Mouse (Mus musculus): ENCODE data around the gene Psma1. TPM values are rescaled to one million over a fixed set of nuclear protein-coding genes. Genes with fewer than 3 reads are reported as not detected.

Psma1 gene
- polyA plus RNA-seq, 1 experiment = 199 TPM

- no peak for TF ChIP-seq CTCF (IDR thresholded peaks at IDR 0.05; ENCODE audit: borderline replicate concordance, extremely low read depth, insufficient read depth, insufficient read length)
- TF ChIP-seq POLR2A (IDR thresholded peaks at IDR 0.05; ENCODE audit: borderline replicate concordance, extremely low read depth, insufficient read depth, insufficient read length, poor library complexity, severe bottlenecking) = no peak
- no peak for DNase-seq (ENCODE audit: low read depth)
Measured at GRCm38 (mm10) chr7:114300782-114301181, 24.9 kb upstream of the Psma1 start.

DNA sequence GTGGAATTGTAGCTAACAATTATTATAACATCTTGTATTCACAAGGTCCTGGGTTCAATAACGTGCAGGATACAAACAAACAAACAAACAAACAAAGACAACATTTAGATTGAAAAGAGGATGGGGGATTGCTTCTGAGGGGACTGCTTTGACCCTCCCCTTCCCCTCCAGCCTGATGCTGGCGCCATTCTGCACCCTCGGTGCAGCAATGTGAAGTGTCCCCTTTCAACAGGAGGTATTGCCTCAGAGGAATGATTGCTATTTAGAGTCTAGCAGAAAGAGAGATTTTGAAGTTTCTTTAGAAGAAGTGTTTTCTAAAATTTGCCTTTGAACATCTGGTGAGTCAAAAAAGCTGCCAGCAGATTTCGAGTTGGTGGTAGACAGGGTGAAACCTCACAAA lies 23.3 kb upstream of the Psma1 start:
- no peak for DNase-seq (ENCODE audit: low read depth)
- no peak for TF ChIP-seq CTCF (IDR thresholded peaks at IDR 0.05; ENCODE audit: borderline replicate concordance, extremely low read depth, insufficient read depth, insufficient read length)
- TF ChIP-seq POLR2A (IDR thresholded peaks at IDR 0.05; ENCODE audit: borderline replicate concordance, extremely low read depth, insufficient read depth, insufficient read length, poor library complexity, severe bottlenecking) = no peak

DNA sequence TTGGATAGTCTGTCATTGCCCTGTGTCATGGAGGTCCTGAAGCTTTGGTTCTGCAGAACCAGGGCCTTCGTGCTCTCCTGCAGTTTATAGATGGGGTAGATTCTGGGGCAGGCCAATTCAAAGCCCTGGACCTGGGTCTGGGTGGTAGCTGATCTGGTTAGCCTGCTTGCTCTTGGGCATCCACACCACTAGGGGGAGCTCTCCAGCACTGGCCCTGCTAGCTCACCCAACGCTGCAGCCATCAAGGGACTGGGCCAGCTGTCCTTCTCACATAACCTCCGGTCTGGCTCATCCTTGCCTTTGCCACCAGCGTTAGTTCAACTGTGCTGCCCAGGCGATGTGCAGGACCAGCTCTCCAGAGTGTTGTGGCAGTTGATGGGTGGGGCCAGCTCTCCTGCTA lies 18.8 kb upstream of the Psma1 start:
- TF ChIP-seq POLR2A (IDR thresholded peaks at IDR 0.05; ENCODE audit: borderline replicate concordance, extremely low read depth, insufficient read depth, insufficient read length, poor library complexity, severe bottlenecking) (no peak), CTCF (IDR thresholded peaks at IDR 0.05; ENCODE audit: borderline replicate concordance, extremely low read depth, insufficient read depth, insufficient read length) (peak; percentile 30; the same call in 1 of the 2 replicates)
- DNase-seq (ENCODE audit: low read depth) = no peak

DNA sequence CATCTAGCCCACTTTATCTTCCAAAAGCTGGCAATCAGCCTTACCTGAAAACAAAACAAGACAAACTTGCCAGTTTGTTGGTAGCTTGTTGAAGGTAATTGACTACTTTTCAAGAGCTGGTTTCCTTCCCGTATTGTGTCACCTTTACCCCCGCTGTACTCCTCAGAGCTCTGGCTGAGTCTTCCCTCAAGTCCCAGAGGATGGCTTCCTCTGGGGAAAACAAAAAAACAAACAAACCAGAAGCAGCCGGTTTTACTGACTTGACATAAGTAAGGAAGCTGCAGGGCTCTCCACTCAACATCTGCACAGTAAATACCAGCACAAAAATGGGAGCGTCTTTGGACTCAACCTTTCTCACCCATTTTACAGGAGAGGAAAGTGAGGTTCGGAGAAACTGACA lies 18.0 kb upstream of the Psma1 start:
- no peak for DNase-seq (ENCODE audit: low read depth)
- TF ChIP-seq POLR2A (IDR thresholded peaks at IDR 0.05; ENCODE audit: borderline replicate concordance, extremely low read depth, insufficient read depth, insufficient read length, poor library complexity, severe bottlenecking) (no peak), CTCF (IDR thresholded peaks at IDR 0.05; ENCODE audit: borderline replicate concordance, extremely low read depth, insufficient read depth, insufficient read length) (no peak)

DNA sequence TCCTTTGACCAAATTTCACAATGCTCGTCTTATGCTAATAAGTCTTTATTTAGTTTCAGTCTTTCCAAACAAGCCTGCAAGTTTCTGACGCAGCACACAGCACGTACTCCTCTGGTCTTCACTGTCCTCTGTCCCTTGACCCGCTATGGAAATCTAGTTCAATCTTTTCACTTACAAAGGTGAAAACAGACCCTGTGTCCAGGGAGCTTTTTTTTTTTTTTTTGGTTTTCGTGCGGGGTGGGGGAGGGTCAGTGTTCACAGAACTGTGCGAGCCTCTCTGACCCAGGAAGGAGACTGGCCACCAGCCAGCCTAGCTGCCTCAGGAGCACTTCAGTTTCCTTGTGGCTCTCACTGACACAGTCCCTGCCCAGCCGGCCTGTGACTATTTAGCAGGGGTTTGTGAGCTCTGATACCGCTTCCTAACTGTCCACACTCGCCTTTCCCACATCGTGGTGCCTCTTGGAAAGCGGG lies 16.6 kb upstream of the Psma1 start:
- peak; percentile 77 for DNase-seq (ENCODE audit: low read depth)
- TF ChIP-seq POLR2A (IDR thresholded peaks at IDR 0.05; ENCODE audit: borderline replicate concordance, extremely low read depth, insufficient read depth, insufficient read length, poor library complexity, severe bottlenecking) = no peak
- no peak for TF ChIP-seq CTCF (IDR thresholded peaks at IDR 0.05; ENCODE audit: borderline replicate concordance, extremely low read depth, insufficient read depth, insufficient read length)

- peak; percentile 3 for DNase-seq (ENCODE audit: low read depth)
- no peak for TF ChIP-seq POLR2A (IDR thresholded peaks at IDR 0.05; ENCODE audit: borderline replicate concordance, extremely low read depth, insufficient read depth, insufficient read length, poor library complexity, severe bottlenecking)
- no peak for TF ChIP-seq CTCF (IDR thresholded peaks at IDR 0.05; ENCODE audit: borderline replicate concordance, extremely low read depth, insufficient read depth, insufficient read length)
Measured at GRCm38 (mm10) chr7:114291461-114292335, 15.8 kb upstream of the Psma1 start.

- peak; percentile 74 for DNase-seq (ENCODE audit: low read depth)
- TF ChIP-seq POLR2A (IDR thresholded peaks at IDR 0.05; ENCODE audit: borderline replicate concordance, extremely low read depth, insufficient read depth, insufficient read length, poor library complexity, severe bottlenecking) = no peak
- no peak for TF ChIP-seq CTCF (IDR thresholded peaks at IDR 0.05; ENCODE audit: borderline replicate concordance, extremely low read depth, insufficient read depth, insufficient read length)
Measured at GRCm38 (mm10) chr7:114290078-114290506, 14.2 kb upstream of the Psma1 start.

DNA sequence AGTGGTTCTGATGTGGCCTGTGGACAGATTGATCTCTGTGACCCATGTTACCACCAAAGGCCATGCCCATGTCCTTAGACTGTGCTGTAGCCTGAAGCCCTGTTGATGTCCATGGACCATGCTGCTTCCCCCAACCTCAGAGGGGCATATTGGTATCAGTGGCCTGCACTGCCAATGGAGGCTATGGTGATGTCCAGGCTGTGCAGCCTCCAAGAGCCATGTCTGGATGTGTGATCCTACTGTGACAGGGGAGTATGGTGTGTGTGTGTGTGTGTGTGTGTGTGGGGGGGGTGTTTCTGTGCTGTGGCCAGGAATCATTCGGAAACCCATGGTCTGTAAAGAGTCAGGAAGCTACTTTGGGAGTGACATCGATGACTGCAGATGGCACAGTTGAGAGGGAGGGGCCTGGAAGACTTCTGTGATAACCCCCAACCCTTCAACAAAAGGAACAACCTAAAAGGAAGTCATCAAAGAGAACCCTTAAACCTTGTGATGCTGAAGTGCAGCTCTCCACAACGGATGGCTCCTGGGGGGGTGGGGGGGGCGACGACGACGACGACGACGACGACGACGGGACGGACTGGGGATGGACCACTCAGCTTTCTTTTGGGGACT lies 8.5 kb upstream of the Psma1 start:
- TF ChIP-seq POLR2A (IDR thresholded peaks at IDR 0.05; ENCODE audit: borderline replicate concordance, extremely low read depth, insufficient read depth, insufficient read length, poor library complexity, severe bottlenecking) (no peak), CTCF (IDR thresholded peaks at IDR 0.05; ENCODE audit: borderline replicate concordance, extremely low read depth, insufficient read depth, insufficient read length) (no peak)
- DNase-seq (ENCODE audit: low read depth) = no peak

GRCm38 (mm10) chr7:114283006-114283405 lies 7.1 kb upstream of the Psma1 start:
- no peak for DNase-seq (ENCODE audit: low read depth)
- TF ChIP-seq CTCF (IDR thresholded peaks at IDR 0.05; ENCODE audit: borderline replicate concordance, extremely low read depth, insufficient read depth, insufficient read length) (no peak), POLR2A (IDR thresholded peaks at IDR 0.05; ENCODE audit: borderline replicate concordance, extremely low read depth, insufficient read depth, insufficient read length, poor library complexity, severe bottlenecking) (no peak)

- TF ChIP-seq CTCF (IDR thresholded peaks at IDR 0.05; ENCODE audit: borderline replicate concordance, extremely low read depth, insufficient read depth, insufficient read length) (peak; percentile 62; the same call in 1 of the 2 replicates), POLR2A (IDR thresholded peaks at IDR 0.05; ENCODE audit: borderline replicate concordance, extremely low read depth, insufficient read depth, insufficient read length, poor library complexity, severe bottlenecking) (no peak)
- peak; percentile 62 for DNase-seq (ENCODE audit: low read depth)
Measured at GRCm38 (mm10) chr7:114281671-114282070, 5.8 kb upstream of the Psma1 start.

DNA sequence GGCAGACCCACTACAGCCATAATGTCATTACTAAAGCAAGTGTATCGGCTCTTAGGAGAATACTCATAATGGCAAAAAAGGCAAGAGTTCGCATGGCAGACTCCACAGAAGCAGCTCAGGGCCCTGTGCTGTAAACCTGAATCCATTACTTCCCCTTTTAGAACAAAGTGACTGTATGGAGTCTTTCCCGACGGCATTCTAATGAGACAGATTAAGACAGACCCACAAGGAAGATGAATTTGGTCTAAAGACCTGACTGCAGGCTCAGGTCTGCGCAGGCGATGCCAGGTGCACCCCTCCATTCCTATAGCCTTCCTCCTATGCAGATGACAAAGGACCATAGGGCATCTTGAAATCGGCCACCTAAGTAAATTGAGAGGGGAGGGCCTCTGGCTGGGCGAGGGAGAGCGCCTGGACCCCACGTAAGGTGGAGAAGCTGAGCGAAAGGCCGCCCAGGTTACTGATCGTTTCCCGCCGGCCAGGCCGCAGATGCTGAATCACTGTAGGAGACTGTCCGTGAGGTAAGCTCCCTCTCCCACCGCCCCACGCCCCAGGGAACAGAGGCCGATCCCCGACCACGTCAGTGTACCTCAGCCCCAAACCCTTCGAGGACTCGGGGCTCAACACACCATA lies 430 bp downstream of the Psma1 start:
- no peak for DNase-seq (ENCODE audit: low read depth)
- TF ChIP-seq POLR2A (IDR thresholded peaks at IDR 0.05; ENCODE audit: borderline replicate concordance, extremely low read depth, insufficient read depth, insufficient read length, poor library complexity, severe bottlenecking) (no peak), CTCF (IDR thresholded peaks at IDR 0.05; ENCODE audit: borderline replicate concordance, extremely low read depth, insufficient read depth, insufficient read length) (no peak)
